Mouse (Mus musculus) heart, postnatal 0 days (tissue): ENCODE data around the gene Sinhcaf.

ENCODE experiments used
- CTCF ChIP-seq: IDR thresholded peaks from 2 replicates; pipeline ENCODE4 v1.5.1; 2016; ENCODE audit warnings: antibody characterized with exemption, control low read depth, low read depth
- EP300 ChIP-seq: IDR thresholded peaks from 2 replicates; pipeline ENCODE4 v1.6.1; 2016; ENCODE audit warnings: antibody characterized with exemption, low read depth

GRCm38 (mm10) chr6:148980495-148980894 is 34.2 kb upstream of the Sinhcaf start:
- TF ChIP-seq EP300: no peak
- TF ChIP-seq CTCF: no peak
